Mouse (Mus musculus) macrophage (primary cell): ENCODE measurements around the gene Mfsd11. TPM values are rescaled to one million over a fixed set of nuclear protein-coding genes. Genes with fewer than 3 reads are reported as not detected.
"Not testable (repeated sequence)": the region's sequence is repeated elsewhere in the genome, so short reads cannot be mapped to it uniquely, and the experiment has no call there.

ENCODE experiments used
- H3K27ac ChIP-seq: fragments of 350-480 bp; formaldehyde crosslinking; 2 replicates; pipeline ENCODE4 v1.9.0; 2021
- H3K36me3 ChIP-seq: fragments of 350-480 bp; formaldehyde crosslinking; 2 replicates; pipeline ENCODE4 v1.9.0; 2021; ENCODE audit errors: inconsistent target
- H3K4me3 ChIP-seq: fragments of 350-480 bp; formaldehyde crosslinking; 2 replicates; pipeline ENCODE4 v1.9.0; 2021; ENCODE audit errors: inconsistent target
- H3K79me2 ChIP-seq: fragments of 350-480 bp; formaldehyde crosslinking; 2 replicates; pipeline ENCODE4 v1.9.0; 2021; ENCODE audit errors: inconsistent target
- WGBS: methylation state at CpG from one replicate; pipeline ENCODE4 v1.1.7; 2026; ENCODE audit warnings: inconsistent platforms; ENCODE audit not compliant: missing documents; 5-methylcytosine and 5-hydroxymethylcytosine counted together
- polyA plus RNA-seq: library from polyadenylated mRNA; stranded (reverse); fragments of 250-400 nt; gene quantifications from 3 replicates; pipeline ENCODE4 v1.2.4, GENCODE M21; 2018; ENCODE audit warnings: inconsistent platforms

The Mfsd11 gene
- polyA plus RNA-seq, 1 experiment from 2014 or later, result 118 TPM

DNA sequence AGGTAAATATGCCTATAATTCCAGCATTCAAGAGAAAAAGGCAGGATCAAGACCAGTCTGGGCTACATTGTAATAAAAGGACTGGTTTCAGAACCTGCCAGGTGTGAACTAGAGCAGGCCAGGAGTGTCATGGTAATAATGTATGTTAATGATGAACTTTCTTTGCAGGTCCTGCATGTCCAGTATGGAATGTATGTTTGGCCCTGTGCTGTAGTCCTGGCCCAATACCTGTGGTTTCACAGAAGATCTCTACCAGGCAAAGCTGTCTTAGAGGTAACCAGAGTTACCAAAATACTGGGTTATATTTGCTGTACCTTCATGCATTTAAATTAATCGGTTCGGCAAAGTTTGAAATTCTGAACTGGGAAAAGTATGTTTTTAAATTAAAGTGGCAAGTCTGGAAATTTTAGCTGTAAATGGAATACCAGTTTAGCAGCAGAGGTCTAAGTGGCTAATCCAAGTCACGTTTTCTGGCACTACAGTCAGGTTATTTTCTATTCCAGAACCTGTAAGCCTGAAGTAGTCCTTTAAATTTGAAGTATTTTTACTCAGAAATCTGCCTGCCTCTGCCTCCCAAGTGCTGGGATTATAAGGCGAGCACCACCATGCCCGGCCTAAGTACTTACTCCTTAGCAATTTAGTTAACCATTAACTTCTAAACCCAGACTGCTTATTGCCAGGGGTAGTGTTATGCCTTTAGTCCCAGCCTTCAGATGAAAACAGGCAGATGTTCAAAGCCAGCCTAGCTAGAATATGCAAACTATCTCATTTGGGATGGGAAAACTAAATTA lies 4.0 kb upstream of the Mfsd11 start:
- WGBS, result 85% methylated on average over 5 of the region's 5 CpGs
- Histone ChIP-seq H3K4me3 (no peak overlapping the region), H3K36me3 (0 out of 2 replicates have a peak, but pooled peaks cover 8% of the 10 kb centered on the region), H3K79me2 (peaks cover 83% of the 10 kb centered on the region), H3K27ac (no peak overlapping the region)

DNA sequence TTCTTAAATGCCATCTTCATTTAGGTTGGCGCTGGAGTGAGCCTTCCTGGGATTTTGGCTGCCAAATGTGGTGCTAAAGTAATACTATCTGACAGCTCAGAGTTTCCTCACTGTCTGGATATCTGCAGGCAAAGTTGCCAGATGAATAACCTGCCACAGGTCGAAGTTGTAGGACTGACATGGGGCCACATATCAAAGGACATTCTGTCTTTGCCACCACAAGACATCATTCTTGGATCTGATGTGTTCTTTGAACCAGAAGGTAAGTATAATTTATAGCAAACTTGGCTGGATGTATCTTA lies 3.4 kb upstream of the Mfsd11 start:
- WGBS, result 81% methylated on average over 2 of the region's 2 CpGs
- H3K79me2 ChIP-seq, result peaks cover 84% of the 10 kb centered on the region
- H3K4me3 ChIP-seq, H3K36me3 ChIP-seq, H3K27ac ChIP-seq: not testable (repeated sequence)

DNA sequence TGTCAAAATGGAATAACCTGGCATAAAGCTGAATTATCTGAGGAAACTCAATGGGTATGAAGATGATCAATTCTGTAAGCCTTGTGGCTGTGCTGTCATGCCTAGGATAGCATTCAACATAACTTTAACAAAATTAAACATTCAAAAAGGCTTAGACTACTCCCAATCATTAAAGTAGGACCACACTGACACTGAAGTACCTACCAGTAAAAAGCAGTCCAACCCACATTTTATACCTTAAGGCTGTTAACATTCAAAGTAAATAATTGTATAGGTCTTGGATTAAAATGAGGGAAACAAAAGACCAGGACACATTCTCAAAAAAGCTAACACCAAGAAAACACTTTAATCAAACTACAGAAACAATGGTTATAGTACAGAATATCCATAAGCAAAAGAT lies 2.7 kb upstream of the Mfsd11 start:
- H3K36me3 ChIP-seq, result 0 out of 2 replicates have a peak, but pooled peaks cover 8% of the 10 kb centered on the region
- peaks cover 84% of the 10 kb centered on the region for H3K79me2 ChIP-seq
- peak overlapping the region; percentile 92 for H3K4me3 ChIP-seq
- peak overlapping the region; percentile 84; the same call in 1 of the 2 replicates for H3K27ac ChIP-seq

DNA sequence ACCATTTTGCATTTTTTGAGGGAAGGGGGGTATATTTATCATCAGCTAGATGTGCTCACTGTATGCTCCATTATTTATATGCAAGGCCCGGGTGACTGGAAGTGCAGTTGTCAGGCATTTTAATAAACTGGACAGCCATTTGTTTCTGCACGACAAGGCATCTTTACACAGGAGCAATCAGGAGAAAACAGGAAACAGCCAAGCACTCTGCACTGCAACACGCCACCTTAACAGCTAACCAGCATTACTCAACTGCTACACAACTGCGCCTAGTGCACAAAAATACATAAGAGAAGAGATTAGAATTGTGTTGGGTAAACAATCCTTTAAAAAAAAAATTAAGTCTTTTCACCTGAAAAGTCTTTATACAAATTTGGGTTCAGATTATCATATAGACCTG lies 2.2 kb upstream of the Mfsd11 start:
- H3K79me2 ChIP-seq, result peaks cover 84% of the 10 kb centered on the region
- 3% methylated on average over 4 of the region's 4 CpGs for WGBS
- peak overlapping the region; percentile 92 for H3K4me3 ChIP-seq
- peak overlapping the region; percentile 84 for H3K27ac ChIP-seq
- H3K36me3 ChIP-seq, result 0 out of 2 replicates have a peak, but pooled peaks cover 8% of the 10 kb centered on the region

DNA sequence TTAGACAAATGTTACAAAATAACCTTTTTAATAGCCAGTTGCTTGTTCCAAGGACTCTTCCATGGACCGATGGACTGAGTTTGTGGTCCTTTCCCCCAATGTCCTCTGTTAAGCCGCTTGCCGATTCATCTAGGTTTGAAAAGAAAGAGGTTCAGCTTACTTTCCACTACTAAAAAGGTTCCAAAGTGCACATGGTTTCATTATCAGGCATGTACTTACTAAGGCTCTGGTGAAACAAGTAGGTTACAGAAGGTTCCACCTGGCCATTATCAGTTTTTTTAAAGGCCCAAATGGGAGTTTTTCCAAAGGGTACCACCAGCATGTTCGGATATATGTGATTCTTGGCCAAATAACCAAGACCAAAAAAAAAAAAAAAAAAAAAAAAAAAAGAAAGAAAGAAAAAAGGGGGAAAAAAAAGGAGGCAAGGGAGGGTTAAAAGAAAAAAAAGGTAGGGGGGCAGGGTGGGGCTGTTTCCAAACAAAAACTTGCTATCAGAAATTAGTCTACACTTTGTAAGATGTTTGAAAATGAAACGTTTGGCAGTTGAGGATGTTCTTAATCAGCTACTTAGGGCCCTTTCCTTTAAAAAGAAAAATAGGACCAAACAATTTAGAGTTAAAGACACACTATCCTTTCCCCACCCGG lies 1.3 kb upstream of the Mfsd11 start:
- 0 out of 2 replicates have a peak, but pooled peaks cover 11% of the 10 kb centered on the region for H3K36me3 ChIP-seq
- H3K27ac ChIP-seq, result peak overlapping the region; percentile 84
- peak overlapping the region; percentile 92 for H3K4me3 ChIP-seq
- 24% methylated on average over 5 of the region's 6 CpGs for WGBS
- H3K79me2 ChIP-seq, result peaks cover 84% of the 10 kb centered on the region

DNA sequence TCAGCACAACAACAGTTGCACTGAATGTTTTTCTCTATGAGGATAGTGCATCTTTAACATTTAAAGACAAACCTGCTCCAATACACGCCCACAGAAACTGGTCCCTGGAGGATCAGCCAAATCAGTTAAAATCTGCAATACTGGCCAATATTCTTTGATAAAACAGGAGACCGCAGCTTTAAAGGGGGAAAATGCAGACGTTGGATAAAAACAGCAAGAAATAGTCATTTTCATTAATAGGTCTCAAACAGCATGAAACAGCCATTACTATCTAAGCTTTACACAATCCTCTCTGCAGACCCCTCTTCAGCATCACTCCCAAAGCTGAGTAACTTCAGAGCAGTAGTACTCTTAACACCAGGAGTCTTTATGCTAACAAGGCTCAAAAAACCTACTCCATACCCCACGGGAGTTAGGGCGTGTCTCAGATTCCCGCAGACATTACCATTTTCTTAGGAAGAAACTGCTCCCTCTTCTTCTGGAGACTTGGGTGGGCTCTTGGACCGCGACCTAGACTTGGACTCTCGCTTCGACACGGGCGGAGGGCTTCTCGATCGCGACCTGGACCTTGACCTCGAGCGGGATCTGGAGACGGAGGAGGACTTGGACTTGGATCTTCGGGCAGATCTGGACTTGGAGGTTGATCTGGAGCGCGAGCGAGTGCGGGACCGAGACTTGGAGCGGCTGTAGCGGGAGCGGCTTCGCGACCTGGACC lies 507 bp upstream of the Mfsd11 start:
- Histone ChIP-seq H3K79me2 (peaks cover 84% of the 10 kb centered on the region), H3K36me3 (0 out of 2 replicates have a peak, but pooled peaks cover 19% of the 10 kb centered on the region), H3K27ac (peak overlapping the region; percentile 84), H3K4me3 (peak overlapping the region; percentile 92)
- WGBS, result under 1% methylated on average over 29 of the region's 29 CpGs

DNA sequence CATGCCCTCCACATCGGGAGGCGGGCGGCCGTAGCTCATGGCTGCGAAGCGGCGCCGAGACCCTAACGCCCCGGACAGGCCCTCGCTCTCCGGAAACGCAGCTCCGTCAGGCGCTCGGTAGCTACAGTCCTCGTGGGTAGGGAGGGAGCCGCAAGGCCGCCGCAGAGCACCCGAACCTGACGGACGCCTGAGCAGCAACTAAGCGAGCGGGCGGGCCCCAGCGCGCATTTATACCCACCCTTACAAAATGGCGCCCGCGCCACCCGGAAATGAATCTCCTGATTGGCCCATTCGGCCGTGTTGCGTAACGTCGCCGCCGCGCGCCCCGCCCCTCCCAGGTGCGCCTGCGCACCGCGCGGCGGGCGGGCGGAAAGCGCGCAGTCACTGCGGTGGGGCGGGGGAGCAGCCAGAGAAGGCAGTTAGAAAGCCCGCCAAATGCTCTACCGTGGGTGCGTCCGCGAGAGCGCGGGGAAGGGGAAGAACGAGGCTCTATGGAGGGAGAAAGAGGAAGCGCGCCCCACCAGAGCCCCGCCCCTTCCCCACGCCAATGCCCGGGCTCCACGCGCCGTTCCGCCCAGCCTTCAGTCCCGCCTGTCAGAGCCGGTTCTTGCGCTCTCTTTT lies 761 bp downstream of the Mfsd11 start, which contains the start of gene Srsf2:
Srsf2 (minus strand) TSS at position 204 of the 621 bp plus-strand sequence.
- Histone ChIP-seq H3K27ac (peak within 1 kb of the TSS; percentile 95), H3K79me2 (peaks cover 84% of the 10 kb centered on the region), H3K4me3 (peak within 1 kb of the TSS; percentile 92), H3K36me3 (0 out of 2 replicates have a peak, but pooled peaks cover 20% of the 10 kb centered on the region)
- WGBS, result under 1% methylated on average over 64 of the region's 74 CpGs

DNA sequence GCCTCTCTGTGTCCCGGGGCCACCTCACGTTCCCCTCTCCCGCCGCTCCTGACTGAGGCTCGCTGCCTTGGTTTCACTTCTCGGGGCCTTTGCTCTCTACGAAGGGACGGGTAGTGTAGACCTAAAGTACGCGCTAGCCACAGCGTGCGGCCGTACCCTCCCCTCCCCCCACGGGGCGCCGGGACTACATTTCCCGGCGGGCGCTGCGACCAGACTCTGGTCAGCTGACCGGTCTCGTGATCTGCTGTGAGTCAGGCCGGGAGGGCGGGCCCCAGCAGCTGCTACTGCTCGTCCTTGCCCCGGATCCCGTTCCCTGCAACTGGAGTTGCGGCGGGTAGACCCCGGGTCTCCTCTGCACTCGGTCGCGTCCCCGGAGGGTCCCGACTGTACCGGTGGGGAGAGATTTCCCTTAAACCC lies 1.3 kb downstream of the Mfsd11 start:
- Histone ChIP-seq H3K4me3 (peak overlapping the region; percentile 88), H3K27ac (peak overlapping the region; percentile 95), H3K79me2 (peaks cover 84% of the 10 kb centered on the region), H3K36me3 (peaks cover 14% of the 10 kb centered on the region; the same call in 1 of the 2 replicates)
- WGBS, result under 1% methylated on average over 28 of the region's 36 CpGs

DNA sequence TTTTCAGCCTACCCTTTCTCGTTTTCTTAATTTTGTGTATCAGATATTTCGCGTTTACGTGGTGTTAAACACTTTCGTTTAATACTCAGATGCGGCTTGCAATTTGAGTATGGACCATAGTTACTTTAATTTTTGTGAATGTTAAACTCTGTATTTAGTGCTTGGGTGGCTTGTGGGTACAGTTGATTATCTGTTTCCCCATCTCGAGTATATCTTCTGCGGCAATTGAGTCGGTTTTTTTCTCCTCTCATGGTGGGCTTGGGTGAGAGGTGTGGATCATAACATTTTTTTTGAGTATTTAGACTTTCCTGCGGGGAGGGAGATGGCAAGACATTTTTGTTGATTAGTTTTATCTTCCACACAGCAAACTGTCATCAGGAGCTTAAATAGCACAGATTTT lies 2.0 kb downstream of the Mfsd11 start:
- H3K79me2 ChIP-seq, result peaks cover 84% of the 10 kb centered on the region
- 14% methylated on average over 10 of the region's 10 CpGs for WGBS
- H3K4me3 ChIP-seq, result peak overlapping the region; percentile 88
- peaks cover 21% of the 10 kb centered on the region for H3K36me3 ChIP-seq
- H3K27ac ChIP-seq, result peak overlapping the region; percentile 95

DNA sequence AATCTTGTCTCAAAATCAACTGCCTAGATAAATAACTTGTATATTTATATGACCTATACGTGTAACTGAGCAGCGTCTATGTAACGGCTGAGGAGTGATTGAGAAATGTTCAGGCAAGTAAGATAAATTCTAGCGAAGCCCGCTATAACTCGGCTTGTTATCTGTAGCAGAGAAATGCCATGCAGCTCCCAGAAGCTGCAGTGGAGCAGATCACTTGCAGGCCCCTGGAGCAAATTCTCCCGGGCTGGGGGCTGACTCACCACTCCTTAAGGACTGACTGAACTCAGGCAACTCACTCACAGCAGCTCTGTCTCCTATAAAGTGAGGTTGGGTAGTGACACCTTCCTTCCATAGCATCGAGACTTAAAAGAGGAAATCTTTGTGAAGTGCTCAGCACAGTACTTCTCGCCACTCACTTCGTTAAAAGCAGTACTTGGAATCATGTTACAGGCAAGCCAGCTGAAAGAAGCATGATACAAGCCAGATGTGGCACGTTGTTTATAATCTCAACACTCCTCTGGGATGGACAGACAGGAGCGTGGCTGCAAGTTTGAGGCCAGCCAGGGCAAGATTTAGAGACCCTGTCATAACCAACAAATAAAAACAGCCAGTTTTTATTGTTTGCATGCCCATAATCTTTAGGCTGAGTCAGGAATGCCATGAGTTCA lies 5.1 kb downstream of the Mfsd11 start:
- Histone ChIP-seq H3K36me3 (peaks cover 51% of the 10 kb centered on the region), H3K27ac (no peak overlapping the region)

DNA sequence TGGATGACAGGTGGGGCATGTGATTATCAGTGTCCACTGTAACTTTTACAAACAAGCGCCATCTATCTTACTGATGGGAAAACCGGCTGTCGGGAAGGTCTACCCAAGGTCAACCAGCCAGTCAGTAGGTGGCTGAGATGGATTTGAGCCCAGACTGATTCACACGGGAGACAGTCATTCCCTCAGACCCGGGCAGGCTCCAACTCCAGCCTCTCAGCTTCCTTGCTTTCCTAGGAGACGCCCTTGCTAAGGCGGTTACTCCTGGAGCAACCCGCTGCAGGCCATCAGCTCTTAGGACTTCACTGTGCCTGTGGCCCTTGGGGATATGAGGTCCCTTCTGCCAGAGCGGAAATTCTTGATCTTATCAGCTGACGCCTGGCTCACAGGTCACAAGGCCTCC lies 12.2 kb downstream of the Mfsd11 start:
- WGBS, result 98% methylated on average over 9 of the region's 10 CpGs
- Histone ChIP-seq H3K4me3 (no peak overlapping the region), H3K36me3 (peaks cover 69% of the 10 kb centered on the region), H3K79me2 (peaks cover 70% of the 10 kb centered on the region), H3K27ac (no peak overlapping the region)

More for the DNA sequence above, 5.1 kb downstream of the Mfsd11 start:
- 95% methylated on average over 12 of the region's 12 CpGs for WGBS
- H3K79me2 ChIP-seq, result peaks cover 86% of the 10 kb centered on the region
- no peak overlapping the region for H3K4me3 ChIP-seq

DNA sequence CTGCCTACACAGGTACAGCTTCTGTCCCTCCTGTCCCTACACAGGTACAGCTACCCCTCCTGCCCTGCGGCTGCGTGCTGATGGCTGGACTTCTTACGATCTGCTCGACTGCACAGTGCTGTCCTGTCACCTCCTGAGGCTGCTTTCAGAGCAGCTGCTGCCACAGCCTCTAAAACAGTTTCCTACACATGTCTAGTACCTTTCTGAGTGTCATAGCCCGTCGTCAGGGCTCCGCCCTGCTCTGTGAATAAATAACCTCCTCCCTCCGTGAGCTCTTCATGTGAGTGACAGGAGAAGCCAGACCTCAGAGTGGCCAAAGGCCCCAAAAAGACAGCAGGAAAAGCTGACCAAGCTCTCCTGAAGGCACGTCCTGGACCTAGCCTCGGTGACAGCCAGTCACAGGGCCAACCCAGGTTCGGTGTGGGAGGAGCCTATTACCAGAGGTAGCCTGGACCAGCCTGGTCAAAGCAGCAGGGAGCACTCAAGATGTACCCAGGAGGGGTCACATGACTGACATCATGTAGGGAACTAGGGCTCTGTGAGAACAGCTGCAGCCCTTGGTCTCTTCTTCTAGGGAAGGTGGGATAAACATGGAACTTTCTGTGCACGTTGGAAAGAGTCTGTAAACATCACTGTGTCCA lies 13.8 kb downstream of the Mfsd11 start:
- Histone ChIP-seq H3K4me3 (no peak overlapping the region), H3K36me3 (peaks cover 59% of the 10 kb centered on the region), H3K27ac (peak overlapping the region; percentile 4; the same call in 1 of the 2 replicates), H3K79me2 (peaks cover 68% of the 10 kb centered on the region)
- 89% methylated on average over 12 of the region's 12 CpGs for WGBS

DNA sequence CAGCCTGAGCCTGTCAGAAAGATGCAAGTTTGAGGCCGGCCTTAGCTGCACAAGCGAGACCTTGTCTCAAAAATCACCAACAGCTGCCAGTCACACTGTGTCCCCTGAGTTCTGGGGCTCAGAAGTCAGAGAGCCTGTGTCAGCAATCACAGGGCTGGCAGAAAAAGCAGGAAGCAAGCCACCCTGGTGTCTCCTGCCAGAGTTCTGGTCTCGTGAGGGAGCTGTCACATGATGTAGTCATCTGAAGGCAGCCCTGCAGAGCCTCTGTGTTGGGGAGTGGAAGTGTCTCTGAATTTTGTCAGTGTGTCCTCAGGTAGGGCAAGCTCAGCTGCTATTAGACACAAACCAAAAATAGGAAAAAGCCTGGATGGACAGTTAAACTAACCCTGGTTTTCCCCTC lies 15.9 kb downstream of the Mfsd11 start:
- Histone ChIP-seq H3K27ac (peak overlapping the region; percentile 97), H3K4me3 (peak overlapping the region; percentile 31), H3K79me2 (peaks cover 66% of the 10 kb centered on the region), H3K36me3 (peaks cover 61% of the 10 kb centered on the region)
- WGBS, result 46% methylated on average over 3 of the region's 3 CpGs
